Mouse (Mus musculus) kidney, adult 2 months (tissue): ENCODE data around the gene Mpv17l2. TPM values are rescaled to one million over a fixed set of nuclear protein-coding genes. Genes with fewer than 3 reads are reported as not detected.

Experiments used
- DNase-seq: peaks from one replicate; pipeline ENCODE4 v3.0.0; 2021
- H3K27ac ChIP-seq: fragments of 200-500 bp; 2 replicates; pipeline ENCODE4 v1.5.1; 2012; ENCODE audit warnings: low read depth, low read length, control low read depth, inconsistent platforms; ENCODE audit not compliant: insufficient read depth
- H3K27me3 ChIP-seq: fragments of 200-500 bp; replicated peaks from 2 replicates; pipeline ENCODE4 v1.6.1; 2012; ENCODE audit warnings: mild to moderate bottlenecking, moderate library complexity, low read length, inconsistent platforms; ENCODE audit not compliant: control insufficient read depth, insufficient read depth
- H3K36me3 ChIP-seq: fragments of 200-500 bp; 2 replicates; pipeline ENCODE4 v1.6.1; 2012; ENCODE audit warnings: mild to moderate bottlenecking, moderate library complexity, low read length, inconsistent platforms; ENCODE audit not compliant: control insufficient read depth, insufficient read depth
- H3K4me1 ChIP-seq: fragments of 200-500 bp; 2 replicates; pipeline ENCODE4 v1.6.1; 2011; ENCODE audit warnings: low read length; ENCODE audit not compliant: control insufficient read depth, insufficient read depth
- H3K4me3 ChIP-seq: fragments of 200-500 bp; 2 replicates; pipeline ENCODE4 v1.5.1; 2011; ENCODE audit warnings: mild to moderate bottlenecking, low read depth, low read length, control low read depth; ENCODE audit not compliant: insufficient read depth
- CTCF ChIP-seq: fragments of 200-500 bp; conservative IDR thresholded peaks from 2 replicates; pipeline ENCODE4 v1.5.1; 2011; ENCODE audit warnings: low read depth, mild to moderate bottlenecking, control low read depth, low read length, moderate library complexity, mixed read lengths; ENCODE audit not compliant: insufficient read depth, insufficient read length
- POLR2A ChIP-seq: fragments of 200-500 bp; IDR thresholded peaks from one replicate; pipeline ENCODE4 v1.6.1; 2011; ENCODE audit warnings: low read depth, low read length, control low read depth
- WGBS: fragments of 180-500 bp; shearing (Covaris S2); methylation state at CpG from one replicate; pipeline ENCODE4 v1.1.7; 2018; 5-methylcytosine and 5-hydroxymethylcytosine counted together
- polyA plus RNA-seq: library from polyadenylated mRNA; depleted of rRNA; stranded (reverse); fragments of >200 nt; gene quantifications from 2 replicates; pipeline ENCODE4 v1.2.3, GENCODE M21; 2012

Mpv17l2 gene
- polyA plus RNA-seq, 1 experiment, result 73.4 TPM

- no peaks in the 10 kb centered on the region for H3K36me3 ChIP-seq
- peaks cover 3% of the 10 kb centered on the region; the same call in 1 of the 2 replicates for H3K4me1 ChIP-seq
- WGBS, result 76% methylated on average over 9 of the region's 9 CpGs
- H3K27ac ChIP-seq, result no peak overlapping the region
- no peak overlapping the region for H3K4me3 ChIP-seq
- H3K27me3 ChIP-seq, result no peaks in the 10 kb centered on the region
- TF ChIP-seq POLR2A (no peak), CTCF (no peak)
- DNase-seq, result no peak
These were observed 14.1 kb downstream of the Mpv17l2 start for GRCm38 (mm10) chr8:70746676-70747075.

- TF ChIP-seq POLR2A (no peak), CTCF (no peak)
- Histone ChIP-seq H3K36me3 (no peaks in the 10 kb centered on the region), H3K4me3 (no peak overlapping the region), H3K4me1 (peaks cover 3% of the 10 kb centered on the region; the same call in 1 of the 2 replicates), H3K27ac (no peak overlapping the region), H3K27me3 (no peaks in the 10 kb centered on the region)
- WGBS, result 73% methylated on average over 19 of the region's 19 CpGs
- DNase-seq, result no peak
These were observed 15.0 kb downstream of the Mpv17l2 start for GRCm38 (mm10) chr8:70745691-70746220.

- 53% methylated on average over 11 of the region's 11 CpGs for WGBS
These were observed 15.9 kb downstream of the Mpv17l2 start for GRCm38 (mm10) chr8:70744806-70745205.

GRCm38 (mm10) chr8:70743656-70744590 lies 16.8 kb downstream of the Mpv17l2 start:
- 0 out of 2 replicates have a peak, but pooled peaks have one; percentile 19 for TF ChIP-seq CTCF
- peak; percentile 47 for TF ChIP-seq POLR2A
- Histone ChIP-seq H3K4me3 (peak overlapping the region; percentile 38), H3K27me3 (no peaks in the 10 kb centered on the region), H3K36me3 (no peaks in the 10 kb centered on the region; the same call in 1 of the 2 replicates), H3K27ac (peak overlapping the region; percentile 49), H3K4me1 (peaks cover 3% of the 10 kb centered on the region; the same call in 1 of the 2 replicates)
- WGBS, result 12% methylated on average over 48 of the region's 48 CpGs
- DNase-seq, result peak; percentile 95

More at GRCm38 (mm10) chr8:70744806-70745205, 15.9 kb downstream of the Mpv17l2 start:
- Histone ChIP-seq H3K4me1 (peaks cover 3% of the 10 kb centered on the region; the same call in 1 of the 2 replicates), H3K4me3 (no peak overlapping the region), H3K27ac (peak overlapping the region; percentile 49), H3K27me3 (no peaks in the 10 kb centered on the region), H3K36me3 (no peaks in the 10 kb centered on the region)
- no peak for DNase-seq
- TF ChIP-seq POLR2A, result no peak
- TF ChIP-seq CTCF, result no peak

GRCm38 (mm10) chr8:70742981-70743655 lies 17.6 kb downstream of the Mpv17l2 start:
- no peaks in the 10 kb centered on the region for H3K27me3 ChIP-seq
- peaks cover 3% of the 10 kb centered on the region; the same call in 1 of the 2 replicates for H3K4me1 ChIP-seq
- no peak for TF ChIP-seq POLR2A
- no peak for TF ChIP-seq CTCF
- peak overlapping the region; percentile 38 for H3K4me3 ChIP-seq
- peak overlapping the region; percentile 49; the same call in 1 of the 2 replicates for H3K27ac ChIP-seq
- no peaks in the 10 kb centered on the region; the same call in 1 of the 2 replicates for H3K36me3 ChIP-seq
- DNase-seq, result no peak
- 40% methylated on average over 38 of the region's 38 CpGs for WGBS

GRCm38 (mm10) chr8:70742176-70742575 lies 18.6 kb downstream of the Mpv17l2 start:
- no peak for TF ChIP-seq CTCF
- no peak for TF ChIP-seq POLR2A
- no peak overlapping the region for H3K4me3 ChIP-seq
- no peaks in the 10 kb centered on the region; the same call in 1 of the 2 replicates for H3K36me3 ChIP-seq
- no peak for DNase-seq
- H3K27me3 ChIP-seq, result no peaks in the 10 kb centered on the region
- no peak overlapping the region for H3K27ac ChIP-seq
- peaks cover 3% of the 10 kb centered on the region; the same call in 1 of the 2 replicates for H3K4me1 ChIP-seq
- WGBS, result 70% methylated on average over 11 of the region's 11 CpGs
